ENCODE assay signal across 20 mouse cellular contexts in genomic region chr8:81005114-81005513, GRCm38 (mm10).
"Had no signal": no experiment of that assay in that cellular context is flagged by ENCODE, and none has a peak within 500 bp of the region (broad histone marks: within the 10 kb centered on the region; RNA-seq: fewer than 3 reads in every experiment).

No protein-coding gene starts in this region.

- H3K27ac ChIP-seq: limb, embryonic 12.5 days; limb, embryonic 15.5 days; liver, embryonic 14.5 days; macrophage; midbrain, embryonic 12.5 days; midbrain, embryonic 15.5 days; stomach, postnatal 0 days had no signal

- H3K4me1 ChIP-seq: limb, embryonic 12.5 days; limb, embryonic 15.5 days; midbrain, embryonic 12.5 days had no signal

- H3K27me3 ChIP-seq: limb, embryonic 12.5 days; limb, embryonic 15.5 days; midbrain, embryonic 12.5 days; midbrain, embryonic 15.5 days had no signal

- ATAC-seq: liver, postnatal 0 days; lung, postnatal 0 days; midbrain, embryonic 15.5 days had no signal

- DNase-seq: kidney, postnatal 14 days; kidney, postnatal 4 days; left cerebral cortex, postnatal 4 days; liver, postnatal 0 days; lung, embryonic 14.5 days; right cerebral cortex, postnatal 14 days; right cerebral cortex, postnatal 4 days; thymus, adult 2 months; thymus, postnatal 14 days; thymus, postnatal 4 days had no signal

- H3K9me3 ChIP-seq: limb, embryonic 12.5 days; limb, embryonic 15.5 days; midbrain, embryonic 12.5 days; midbrain, embryonic 15.5 days had no signal

- H3K9ac ChIP-seq: limb, embryonic 12.5 days; limb, embryonic 15.5 days; liver, embryonic 14.5 days; liver, postnatal 0 days; lung, embryonic 14.5 days; midbrain, embryonic 12.5 days; midbrain, embryonic 15.5 days had no signal

- H3K4me2 ChIP-seq: limb, embryonic 12.5 days; limb, embryonic 15.5 days; liver, embryonic 11.5 days; lung, embryonic 14.5 days; midbrain, embryonic 12.5 days; midbrain, embryonic 15.5 days had no signal

- H3K4me3 ChIP-seq: limb, embryonic 12.5 days; limb, embryonic 15.5 days; midbrain, embryonic 12.5 days; midbrain, embryonic 15.5 days; myocyte had no signal
